Mouse (Mus musculus): ENCODE data around the gene Mcat. TPM values are rescaled to one million over a fixed set of nuclear protein-coding genes. Genes with fewer than 3 reads are reported as not detected.

The Mcat gene
- 0.77 TPM for polyA plus RNA-seq (2014; fragmentation: Illumina TruSeq; extraction: RNeasy Lipid Tissue Mini Kit (QIAGEN cat#74804))

DNA sequence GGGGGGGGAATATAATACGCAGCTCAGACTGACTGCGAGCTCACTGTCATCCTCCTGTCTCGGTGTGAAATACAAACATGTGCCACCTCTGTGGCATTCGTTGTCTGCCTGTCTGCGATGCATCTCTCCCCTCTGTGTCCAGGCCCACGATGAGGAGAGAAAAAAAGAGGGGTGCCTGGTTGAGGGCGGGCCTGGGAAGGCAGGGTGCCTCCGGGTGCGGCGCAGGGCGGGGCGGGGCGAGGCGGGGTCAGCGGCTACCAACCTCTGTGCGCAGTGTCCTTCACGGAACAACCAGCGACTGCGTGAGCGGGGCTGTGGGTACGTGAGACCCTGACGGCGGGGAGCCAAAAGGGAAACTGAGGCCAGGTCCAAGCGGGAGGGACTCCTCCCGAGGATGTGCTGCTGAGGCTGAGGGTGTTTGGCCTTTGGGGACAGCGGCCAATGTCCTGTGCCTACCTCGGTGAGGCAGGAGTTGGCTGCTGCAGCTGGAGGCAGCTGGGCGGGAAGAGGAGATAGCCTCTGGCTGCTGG is at the start of gene Mcat, which contains the start of gene Tspo:
TSS of gene Mcat (minus strand) at position 461 of the 530 bp plus-strand sequence.
TSS of gene Tspo (plus strand) at position 266 of the 530 bp plus-strand sequence.

DNA sequence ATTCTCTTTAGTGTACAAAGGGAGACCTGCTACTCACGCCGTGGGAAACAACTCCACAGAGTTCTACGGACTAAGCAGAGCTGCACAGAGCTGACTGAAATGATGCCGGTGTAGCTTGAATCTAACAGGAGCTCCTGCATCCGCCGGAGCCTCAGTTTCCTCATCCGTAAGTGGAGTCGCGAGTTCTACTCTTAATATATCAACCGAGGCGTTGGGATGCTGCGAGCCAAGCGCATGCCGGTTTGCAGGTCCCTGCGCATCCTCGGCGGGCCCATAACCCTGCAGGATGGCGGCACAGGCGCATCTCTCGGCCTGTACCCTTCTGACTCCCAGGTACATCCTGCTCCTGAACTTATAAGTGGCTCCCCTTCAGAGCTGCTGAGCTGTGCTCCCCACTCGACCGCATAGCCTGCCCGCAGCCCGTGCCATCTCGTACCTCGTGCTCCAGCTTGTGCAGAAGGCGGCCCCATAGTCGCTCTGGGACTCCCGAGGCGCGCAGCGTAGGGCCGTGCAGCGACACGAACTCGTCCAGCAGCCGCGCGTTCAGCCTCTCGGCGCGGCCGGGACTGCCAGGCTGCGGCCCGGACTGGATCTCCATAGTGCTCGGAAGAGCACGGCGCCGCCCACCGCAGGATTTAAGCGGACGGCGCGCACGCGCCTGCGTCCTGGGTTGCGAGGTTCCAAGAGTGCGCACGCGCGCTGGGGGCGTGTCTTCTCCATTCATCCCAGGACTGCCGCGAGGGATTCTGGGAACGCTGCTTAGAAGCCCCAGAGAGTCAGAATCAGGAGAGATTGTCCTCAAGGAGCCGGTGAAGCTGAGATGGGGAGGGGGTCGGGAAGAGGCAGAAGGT is 31.2 kb upstream of the Mcat start, which contains the start of gene Ttll12:
TSS of gene Ttll12 (minus strand) at position 645 of the 851 bp plus-strand sequence.

DNA sequence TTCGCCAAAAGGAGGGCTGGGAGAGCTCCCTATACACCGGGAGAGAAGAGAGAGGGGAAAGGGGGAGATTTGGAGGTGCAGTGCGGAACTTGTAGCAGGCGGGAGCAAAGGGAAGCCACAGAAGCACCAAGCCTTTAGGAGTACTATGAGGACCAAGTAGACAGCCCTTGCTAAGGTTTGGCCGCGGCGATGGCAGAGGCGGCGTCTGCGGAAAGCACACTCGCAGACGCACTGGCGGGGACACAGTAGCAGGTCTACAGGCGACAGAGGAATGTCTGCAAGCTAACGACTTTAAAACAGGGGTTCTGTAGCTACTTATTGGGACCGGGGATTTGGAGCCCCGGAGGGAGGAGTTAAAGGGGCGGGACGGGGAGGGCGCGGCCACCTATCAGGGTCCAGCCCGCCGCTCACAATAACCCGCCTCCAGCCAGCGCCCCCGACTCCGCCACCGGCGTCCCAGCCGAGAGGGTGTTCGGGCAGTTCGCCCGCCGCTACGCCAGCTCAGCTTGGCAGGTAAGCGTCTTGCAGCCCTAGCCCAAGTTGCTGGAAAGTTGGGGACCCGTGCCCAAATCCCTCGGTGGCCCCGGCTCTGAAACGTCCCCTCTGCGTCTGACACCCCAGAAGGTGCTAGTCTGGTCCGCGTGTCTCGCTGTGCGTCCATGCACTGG is 37.0 kb downstream of the Mcat start, which contains the start of gene Bik:
TSS of gene Bik (plus strand) at position 439 of the 668 bp plus-strand sequence.

DNA sequence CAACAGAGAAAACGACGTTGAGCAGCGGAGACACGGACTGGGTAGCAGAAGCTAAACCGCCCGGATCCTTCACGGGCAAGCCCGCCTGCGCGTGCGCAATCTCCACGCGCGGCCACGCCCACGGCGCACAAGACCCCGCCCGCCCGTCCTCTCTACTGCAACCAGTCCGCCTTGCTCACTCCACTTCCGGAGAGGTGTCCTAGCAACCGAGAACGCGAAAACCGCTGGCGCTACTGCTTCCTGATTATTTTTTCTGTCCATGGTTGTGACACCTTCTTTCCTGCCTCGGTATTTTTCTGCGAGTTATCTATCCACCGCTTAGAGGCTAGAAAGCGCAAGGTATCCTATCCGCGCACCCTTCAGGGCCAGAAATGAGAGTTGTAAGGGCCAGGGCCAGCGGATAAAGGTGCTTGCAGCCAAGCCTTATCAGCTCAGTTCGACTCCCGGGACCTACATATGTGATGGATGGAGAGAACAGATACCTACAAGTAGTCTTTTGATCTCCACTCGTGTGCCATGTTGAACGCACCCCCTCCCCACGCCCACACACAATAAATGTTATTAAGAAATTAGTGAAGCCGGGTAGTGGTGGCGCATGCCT is 52.7 kb downstream of the Mcat start, which contains the start of gene Ttll1:
TSS of gene Ttll1 (minus strand) at position 89 of the 601 bp plus-strand sequence.

Other genes starting within 250 kb of the Mcat start
- gene Arfgap3, start 213.5 kb downstream of the Mcat start, polyA plus RNA-seq (2014; fragmentation: Illumina TruSeq; extraction: RNeasy Lipid Tissue Mini Kit (QIAGEN cat#74804)), result 17.6 TPM
- gene Pacsin2, start 99.2 kb downstream of the Mcat start, polyA plus RNA-seq (2014; fragmentation: Illumina TruSeq; extraction: RNeasy Lipid Tissue Mini Kit (QIAGEN cat#74804)), result 32.6 TPM
- 5.6 TPM for gene Ttll1, start 52.9 kb downstream of the Mcat start, polyA plus RNA-seq (2014; fragmentation: Illumina TruSeq; extraction: RNeasy Lipid Tissue Mini Kit (QIAGEN cat#74804))
- gene Bik, start 36.9 kb downstream of the Mcat start, polyA plus RNA-seq (2014; fragmentation: Illumina TruSeq; extraction: RNeasy Lipid Tissue Mini Kit (QIAGEN cat#74804)), result not detected
- 1.6 TPM for gene Tspo, start 195 bp downstream of the Mcat start, polyA plus RNA-seq (2014; fragmentation: Illumina TruSeq; extraction: RNeasy Lipid Tissue Mini Kit (QIAGEN cat#74804))
- gene Ttll12, start 31.4 kb upstream of the Mcat start, polyA plus RNA-seq (2014; fragmentation: Illumina TruSeq; extraction: RNeasy Lipid Tissue Mini Kit (QIAGEN cat#74804)), result 1.1 TPM
- gene Scube1, start 161.2 kb upstream of the Mcat start, polyA plus RNA-seq (2014; fragmentation: Illumina TruSeq; extraction: RNeasy Lipid Tissue Mini Kit (QIAGEN cat#74804)), result 1.2 TPM
- 0.17 TPM for gene Mpped1, start 215.7 kb upstream of the Mcat start, polyA plus RNA-seq (2014; fragmentation: Illumina TruSeq; extraction: RNeasy Lipid Tissue Mini Kit (QIAGEN cat#74804))

Measured in ovary, adult 10 weeks (tissue).